Mouse (Mus musculus) CH12.LX (cell line): ENCODE measurements at regions not wholly inside any gene's neighbourhood (a gene's known extent, or its start where the extent isn't known, plus 50 kb on each side); places are given as distances from the start of the nearest gene placed in this dataset.

Experiments
- DNase-seq: peaks from one replicate; pipeline ENCODE4 v3.0.0-alpha.2; 2013; ENCODE audit errors: extremely low read depth
- H3K27ac ChIP-seq: 2 replicates; pipeline ENCODE4 v1.5.1; 2012; ENCODE audit warnings: low read depth, mild to moderate bottlenecking, control low read depth, moderate library complexity; ENCODE audit not compliant: insufficient read depth
- H3K27me3 ChIP-seq: replicated peaks from 2 replicates; pipeline ENCODE3; 2012; ENCODE audit warnings: inconsistent platforms
- H3K36me3 ChIP-seq, 2 experiments: replicated peaks in 1 of 2; 2 replicates each; pipeline versions ENCODE3 to v1.6.1; 2012; ENCODE audit warnings: inconsistent platforms in 1 of 2, low read length in 1 of 2, mild to moderate bottlenecking in 1 of 2, mixed read lengths in 1 of 2, moderate library complexity in 1 of 2; ENCODE audit not compliant: control insufficient read depth in 1 of 2, insufficient read depth in 1 of 2
- H3K4me1 ChIP-seq, 2 experiments: 2 replicates each; pipeline ENCODE4 v1.6.1; 2012; ENCODE audit warnings: inconsistent platforms in 1 of 2, moderate library complexity in 1 of 2; ENCODE audit not compliant: insufficient read depth in 2 of 2, control insufficient read depth in 1 of 2
- H3K4me2 ChIP-seq: 2 replicates; pipeline ENCODE4 v1.6.1; 2012; ENCODE audit warnings: low read depth, mild to moderate bottlenecking, control low read depth; ENCODE audit not compliant: poor library complexity, insufficient read depth, severe bottlenecking
- H3K4me3 ChIP-seq, 3 experiments: fragments of 150-350 bp in 1 of 3; sonication (generic) in 1 of 3; replicated peaks in 1 of 3; 2 replicates each; pipeline versions ENCODE3 to v1.5.1; 2011 to 2012; ENCODE audit warnings: low read depth in 2 of 3, low read length in 2 of 3, mild to moderate bottlenecking in 2 of 3, moderate library complexity in 2 of 3, control low read depth in 1 of 3, improper control_type of control experiment in 1 of 3, inconsistent platforms in 1 of 3, mixed read lengths in 1 of 3; ENCODE audit not compliant: poor library complexity in 1 of 3
- H3K79me2 ChIP-seq: replicated peaks from 2 replicates; pipeline ENCODE4 v1.6.1; 2012; ENCODE audit warnings: mild to moderate bottlenecking, moderate library complexity; ENCODE audit not compliant: control insufficient read depth, poor library complexity, insufficient read depth, severe bottlenecking; ENCODE audit errors: extremely low read depth
- H3K9ac ChIP-seq: 2 replicates; pipeline ENCODE4 v1.6.1; 2012; ENCODE audit warnings: low read depth, mild to moderate bottlenecking, control low read depth, moderate library complexity; ENCODE audit not compliant: insufficient read depth
- H3K9me3 ChIP-seq: replicated peaks from 2 replicates; pipeline ENCODE3; 2012; ENCODE audit warnings: low read length, inconsistent platforms, mixed read lengths
- BHLHE40 ChIP-seq: IDR thresholded peaks from 2 replicates; pipeline ENCODE4 v1.6.1; 2011; ENCODE audit warnings: mild to moderate bottlenecking, low read depth, low read length, improper control_type of control experiment
- CHD1 ChIP-seq: IDR thresholded peaks from 2 replicates; pipeline ENCODE4 v1.6.1; 2012; ENCODE audit warnings: low read depth, low read length, improper control_type of control experiment, inconsistent platforms
- CHD2 ChIP-seq: IDR thresholded peaks from 2 replicates; pipeline ENCODE4 v1.6.1; 2011; ENCODE audit warnings: low read length, improper control_type of control experiment
- CTCF ChIP-seq, 2 experiments: IDR thresholded peaks in 1 of 2; conservative IDR thresholded peaks in 1 of 2; 2 replicates each; pipeline ENCODE4 v1.5.1; 2011 to 2012; ENCODE audit warnings: low read depth in 2 of 2, low read length in 2 of 2, improper control_type of control experiment in 1 of 2, inconsistent platforms in 1 of 2, mild to moderate bottlenecking in 1 of 2, moderate library complexity in 1 of 2
- E2F4 ChIP-seq: IDR thresholded peaks from 2 replicates; pipeline ENCODE4 v1.6.1; 2011; ENCODE audit warnings: low read depth, low read length, improper control_type of control experiment; ENCODE audit not compliant: insufficient replicate concordance
- EP300 ChIP-seq: IDR thresholded peaks from 2 replicates; pipeline ENCODE4 v1.6.1; 2011; ENCODE audit warnings: low read length, improper control_type of control experiment
- HCFC1 ChIP-seq: IDR thresholded peaks from 2 replicates; pipeline ENCODE4 v1.6.1; 2012; ENCODE audit warnings: low read depth, mild to moderate bottlenecking, inconsistent platforms, low read length, improper control_type of control experiment
- JUN ChIP-seq: IDR thresholded peaks from 2 replicates; pipeline ENCODE4 v1.6.1; 2011; ENCODE audit warnings: low read depth, mild to moderate bottlenecking, low read length, improper control_type of control experiment, moderate library complexity; ENCODE audit not compliant: insufficient read depth
- JUND ChIP-seq: conservative IDR thresholded peaks from 2 replicates; pipeline ENCODE4 v1.6.1; 2011; ENCODE audit warnings: low read depth, low read length, improper control_type of control experiment
- KAT2A ChIP-seq: IDR thresholded peaks from 2 replicates; pipeline ENCODE4 v1.6.1; 2012; ENCODE audit warnings: low read length, improper control_type of control experiment, inconsistent platforms; ENCODE audit not compliant: insufficient replicate concordance
- MAFK ChIP-seq: IDR thresholded peaks from 2 replicates; pipeline ENCODE4 v1.6.1; 2011; ENCODE audit warnings: low read length, improper control_type of control experiment; ENCODE audit not compliant: insufficient replicate concordance
- MAX ChIP-seq: IDR thresholded peaks from 2 replicates; pipeline ENCODE4 v1.6.1; 2011; ENCODE audit warnings: low read length, improper control_type of control experiment
- MAZ ChIP-seq: IDR thresholded peaks from 2 replicates; pipeline ENCODE4 v1.6.1; 2012; ENCODE audit warnings: low read depth, mild to moderate bottlenecking, inconsistent platforms, low read length, improper control_type of control experiment, moderate library complexity
- MEF2A ChIP-seq: IDR thresholded peaks from 2 replicates; pipeline ENCODE4 v1.6.1; 2014; ENCODE audit warnings: low read depth, mild to moderate bottlenecking, inconsistent platforms, low read length, improper control_type of control experiment, borderline replicate concordance
- MXI1 ChIP-seq: IDR thresholded peaks from 2 replicates; pipeline ENCODE4 v1.6.1; 2011; ENCODE audit warnings: mild to moderate bottlenecking, low read depth, low read length, improper control_type of control experiment
- MYC ChIP-seq: IDR thresholded peaks from 2 replicates; pipeline ENCODE4 v1.6.1; 2011; ENCODE audit warnings: low read depth, mild to moderate bottlenecking, improper control_type of control experiment, low read length
- NELFE ChIP-seq: IDR thresholded peaks from 2 replicates; pipeline ENCODE4 v1.6.1; 2011; ENCODE audit warnings: low read depth, low read length, improper control_type of control experiment
- NRF1 ChIP-seq: IDR thresholded peaks from 2 replicates; pipeline ENCODE4 v1.6.1; 2014; ENCODE audit warnings: low read depth, mild to moderate bottlenecking, inconsistent platforms, low read length, improper control_type of control experiment, moderate library complexity
- POLR2AphosphoS2 ChIP-seq: IDR thresholded peaks from 2 replicates; pipeline ENCODE4 v1.6.1; 2011; ENCODE audit warnings: low read depth, low read length, improper control_type of control experiment
- SMC3 ChIP-seq: IDR thresholded peaks from 2 replicates; pipeline ENCODE4 v1.6.1; 2011; ENCODE audit warnings: low read depth, low read length, improper control_type of control experiment
- TCF12 ChIP-seq: IDR thresholded peaks from 2 replicates; pipeline ENCODE4 v1.6.1; 2014; ENCODE audit warnings: low read depth, mild to moderate bottlenecking, inconsistent platforms, low read length, improper control_type of control experiment
- USF1 ChIP-seq: IDR thresholded peaks from 2 replicates; pipeline ENCODE4 v1.6.1; 2014; ENCODE audit warnings: low read depth, mild to moderate bottlenecking, inconsistent platforms, low read length, improper control_type of control experiment
- USF2 ChIP-seq: conservative IDR thresholded peaks from 2 replicates; pipeline ENCODE4 v1.6.1; 2011; ENCODE audit warnings: low read depth, low read length, improper control_type of control experiment
- ZMIZ1 ChIP-seq: IDR thresholded peaks from 2 replicates; pipeline ENCODE4 v1.6.1; 2012; ENCODE audit warnings: low read depth, mild to moderate bottlenecking, inconsistent platforms, low read length, improper control_type of control experiment
- dilution Hi-C: fragments of 300-500 bp; cut with MboI; formaldehyde crosslinking; loops from 2 replicates; pipeline ENCODE4 v1.14.3; 2020; ENCODE audit warnings: low sequenced_read_pairs; ENCODE audit not compliant: extremely low pct_unique_long_range_greater_than_20kb, extremely low pct_ligation_motif_present
- in situ Hi-C: fragments of 300-500 bp; cut with MboI; formaldehyde crosslinking; loops from 3 replicates; pipeline ENCODE4 v1.14.3; 2019; ENCODE audit warnings: low sequenced_read_pairs, low pct_ligation_motif_present, low pct_unique_long_range_greater_than_20kb, mixed read lengths

- TF ChIP-seq MAX, result no peak
- TF ChIP-seq, all 38 proteins: peak for 0
- H3K79me2 ChIP-seq, result no peaks in the 10 kb centered on the region
- peaks cover 82% of the 10 kb centered on the region for H3K9me3 ChIP-seq
- no peaks in the 10 kb centered on the region for H3K27me3 ChIP-seq
- no peak overlapping the region for H3K9ac ChIP-seq
- dilution Hi-C loops (no loop called here), in situ Hi-C loops (no loop called here)
- H3K4me1 ChIP-seq, result no peaks in the 10 kb centered on the region
- DNase-seq, result no peak
- H3K27ac ChIP-seq, result no peak overlapping the region
- no peak overlapping the region for H3K4me3 ChIP-seq
- H3K36me3 ChIP-seq, result no peaks in the 10 kb centered on the region
- H3K4me2 ChIP-seq, result no peak overlapping the region
Measured at GRCm38 (mm10) chr7:36132569-36132968, 329.8 kb upstream of the Zfp507 start.

- Histone ChIP-seq H3K36me3 (no peaks in the 10 kb centered on the region), H3K9ac (no peak overlapping the region), H3K4me2 (no peak overlapping the region), H3K9me3 (peaks cover 93% of the 10 kb centered on the region), H3K4me1 (no peaks in the 10 kb centered on the region), H3K4me3 (no peak overlapping the region), H3K79me2 (no peaks in the 10 kb centered on the region), H3K27me3 (no peaks in the 10 kb centered on the region), H3K27ac (no peak overlapping the region)
- in situ Hi-C loops (no loop called here), dilution Hi-C loops (no loop called here)
- DNase-seq, result no peak
- no peak for TF ChIP-seq JUN
- TF ChIP-seq MAZ, result no peak
- no peak for TF ChIP-seq CHD2
- no peak for TF ChIP-seq CTCF (conservative IDR thresholded peaks at IDR 0.05 in 1 of 2, IDR thresholded peaks at IDR 0.05 in 1 of 2; ENCODE audit: low read depth in 2 of 2, low read length in 2 of 2)
- no peak for TF ChIP-seq E2F4
- TF ChIP-seq NRF1, result no peak
- no peak for TF ChIP-seq JUND
- TF ChIP-seq USF2, result no peak
- no peak for TF ChIP-seq MEF2A
- no peak for TF ChIP-seq TCF12
- no peak for TF ChIP-seq MAFK
- TF ChIP-seq NELFE, result no peak
- no peak for TF ChIP-seq BHLHE40
Measured at GRCm38 (mm10) chr7:36097054-36097453, 294.3 kb upstream of the Zfp507 start.

GRCm38 (mm10) chr7:36095258-36096130 is 292.7 kb upstream of the Zfp507 start:
- no peak overlapping the region for H3K4me2 ChIP-seq
- dilution Hi-C loops, result no loop called here
- H3K4me3 ChIP-seq, result no peak overlapping the region
- TF ChIP-seq CTCF (conservative IDR thresholded peaks at IDR 0.05 in 1 of 2, IDR thresholded peaks at IDR 0.05 in 1 of 2; ENCODE audit: low read depth in 2 of 2, low read length in 2 of 2), result no peak
- TF ChIP-seq MYC, result no peak
- no peak for TF ChIP-seq ZMIZ1
- TF ChIP-seq BHLHE40, result no peak
- TF ChIP-seq HCFC1, result no peak
- TF ChIP-seq USF1, result no peak
- TF ChIP-seq MEF2A, result no peak
- TF ChIP-seq JUN, result no peak
- TF ChIP-seq CHD1, result no peak
- TF ChIP-seq MXI1, result no peak
- no peak for TF ChIP-seq POLR2AphosphoS2
- no peak for TF ChIP-seq EP300
- no peak for TF ChIP-seq NRF1
- no peak for TF ChIP-seq E2F4
- no peak for TF ChIP-seq KAT2A
- no peak for TF ChIP-seq SMC3
- TF ChIP-seq MAZ, result no peak
- no peak for TF ChIP-seq MAFK
- peaks cover 92% of the 10 kb centered on the region for H3K9me3 ChIP-seq
- no peaks in the 10 kb centered on the region for H3K79me2 ChIP-seq
- no peak for DNase-seq
- H3K27ac ChIP-seq, result no peak overlapping the region
- in situ Hi-C loops, result no loop called here
- H3K4me1 ChIP-seq, result no peaks in the 10 kb centered on the region
- no peaks in the 10 kb centered on the region for H3K27me3 ChIP-seq
- no peak overlapping the region for H3K9ac ChIP-seq
- no peaks in the 10 kb centered on the region for H3K36me3 ChIP-seq
